Mouse (Mus musculus) B cell, adult 2 months (primary cell): ENCODE data around the gene Sumo3.

Experiments
- DNase-seq, 2 experiments: peaks; one replicate each; pipeline ENCODE4 v3.0.0; 2022

Sumo3 gene

GRCm38 (mm10) chr10:77605908-77606826 is at the start of gene Sumo3, which contains the start of gene Gm49325:
TSS of gene Sumo3 (plus strand) at chr10:77606097.
TSS of gene Gm49325 (plus strand) at chr10:77606197.
- peak; percentile 100 for DNase-seq

- no peak for DNase-seq
Measured at GRCm38 (mm10) chr10:77556631-77557030, 49.3 kb upstream of the Sumo3 start.

- no peak for DNase-seq
Measured at GRCm38 (mm10) chr10:77557641-77558040, 48.3 kb upstream of the Sumo3 start.

- no peak for DNase-seq
Measured at GRCm38 (mm10) chr10:77560090-77560489, 45.8 kb upstream of the Sumo3 start.

GRCm38 (mm10) chr10:77560830-77561229 is 45.1 kb upstream of the Sumo3 start:
- DNase-seq: no peak

- DNase-seq: no peak
Measured at GRCm38 (mm10) chr10:77561508-77561907, 44.4 kb upstream of the Sumo3 start.

GRCm38 (mm10) chr10:77565005-77565404 is 40.9 kb upstream of the Sumo3 start:
- DNase-seq: no peak

GRCm38 (mm10) chr10:77566651-77567050 is 39.2 kb upstream of the Sumo3 start:
- DNase-seq: peak; percentile 91

GRCm38 (mm10) chr10:77569481-77569880 is 36.4 kb upstream of the Sumo3 start:
- DNase-seq: no peak

- no peak for DNase-seq
Measured at GRCm38 (mm10) chr10:77569973-77570658, 35.8 kb upstream of the Sumo3 start.

- peak; percentile 13 to 32 for DNase-seq
Measured at GRCm38 (mm10) chr10:77572225-77572624, 33.7 kb upstream of the Sumo3 start.

- no peak for DNase-seq
Measured at GRCm38 (mm10) chr10:77573162-77573561, 32.7 kb upstream of the Sumo3 start.

- no peak for DNase-seq
Measured at GRCm38 (mm10) chr10:77580027-77580920, 25.6 kb upstream of the Sumo3 start.

- peak in 1 of 2 experiments; percentile 13 for DNase-seq
Measured at GRCm38 (mm10) chr10:77581023-77581407, 24.9 kb upstream of the Sumo3 start.

- peak; percentile 94 to 95 for DNase-seq
Measured at GRCm38 (mm10) chr10:77581408-77582284, 24.3 kb upstream of the Sumo3 start, which contains the start of gene Pttg1ip. TSS of gene Pttg1ip (plus strand) at chr10:77581720.

GRCm38 (mm10) chr10:77582285-77582618 is 23.6 kb upstream of the Sumo3 start:
- DNase-seq: no peak

GRCm38 (mm10) chr10:77583795-77584422 is 22.0 kb upstream of the Sumo3 start:
- no peak for DNase-seq

GRCm38 (mm10) chr10:77586637-77587036 is 19.3 kb upstream of the Sumo3 start:
- no peak for DNase-seq

- no peak for DNase-seq
Measured at GRCm38 (mm10) chr10:77587091-77587775, 18.7 kb upstream of the Sumo3 start.

GRCm38 (mm10) chr10:77588036-77588435 is 17.9 kb upstream of the Sumo3 start:
- no peak for DNase-seq

GRCm38 (mm10) chr10:77589117-77589516 is 16.8 kb upstream of the Sumo3 start:
- no peak for DNase-seq
